Mouse (Mus musculus): ENCODE results near the gene Gart.

DNA sequence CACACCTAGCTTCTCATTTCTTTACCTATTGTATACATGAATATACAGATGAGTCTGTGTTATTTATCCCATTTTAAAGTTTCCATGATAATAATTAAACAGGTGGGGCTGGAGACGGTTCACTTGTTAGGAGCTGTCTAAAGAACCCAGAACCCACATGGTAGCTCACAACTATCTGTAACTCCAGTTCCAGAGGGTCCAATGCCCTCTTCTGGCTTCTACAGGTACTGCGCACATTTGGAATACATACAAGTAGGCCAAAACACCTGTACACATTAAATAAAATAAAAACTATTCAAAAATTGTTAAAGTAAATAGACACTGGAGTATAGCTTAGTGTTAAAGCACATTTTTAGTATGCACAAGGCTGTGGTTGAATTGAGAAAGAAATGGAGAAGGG is 64.4 kb downstream of the Gart start:
- TF ChIP-seq RCOR1 (conservative IDR thresholded peaks at IDR 0.05; ENCODE audit: low read depth, low read length): no peak
- no peak for TF ChIP-seq USF1 (IDR thresholded peaks at IDR 0.05; ENCODE audit: low read depth, low read length)
- no peak for TF ChIP-seq POLR2A (IDR thresholded peaks at IDR 0.05; ENCODE audit: low read depth, low read length)
- TF ChIP-seq NELFE (IDR thresholded peaks at IDR 0.05; ENCODE audit: low read depth, low read length): peak; percentile 50; the same call in 1 of the 2 replicates
- peak; percentile 92 for TF ChIP-seq SMC3 (IDR thresholded peaks at IDR 0.05; ENCODE audit: low read depth, low read length)
- no peak for TF ChIP-seq NRF1 (IDR thresholded peaks at IDR 0.05; ENCODE audit: low read depth, low read length)
- no peak for TF ChIP-seq TCF12 (IDR thresholded peaks at IDR 0.05; ENCODE audit: low read depth, low read length)
- peak; percentile 75 to 91 for TF ChIP-seq CTCF (conservative IDR thresholded peaks at IDR 0.05 in 1 of 2, IDR thresholded peaks at IDR 0.05 in 1 of 2; ENCODE audit: low read depth in 2 of 2, low read length in 2 of 2)
- TF ChIP-seq KAT2A (IDR thresholded peaks at IDR 0.05; ENCODE audit: insufficient replicate concordance, low read length): no peak
- no peak for TF ChIP-seq POLR2AphosphoS2 (IDR thresholded peaks at IDR 0.05; ENCODE audit: low read depth, low read length)
- TF ChIP-seq ZNF384 (IDR thresholded peaks at IDR 0.05; ENCODE audit: low read depth, low read length): no peak
- no peak for TF ChIP-seq EP300 (IDR thresholded peaks at IDR 0.05; ENCODE audit: low read length)
